ENCODE assay signal across 22 mouse cellular contexts in genomic region chr16:77152288-77152687, GRCm38 (mm10).
A peak's percentile ranks its signal among the peaks of the same experiment; 100 is the strongest.
DNase-seq lines count a peak whose midpoint lies in the region; ATAC-seq lines count a peak whose summit lies in the region.
"Had no signal": no experiment of that assay in that cellular context is flagged by ENCODE, and none has a peak within 500 bp of the region (broad histone marks: within the 10 kb centered on the region; RNA-seq: fewer than 3 reads in every experiment).

No protein-coding gene starts in this region.

- H3K27ac ChIP-seq in hindbrain, embryonic 12.5 days = no peak overlapping the region
- H3K27ac ChIP-seq: forebrain, embryonic 12.5 days; hindbrain, embryonic 13.5 days; limb, embryonic 15.5 days had no signal

- H3K9ac ChIP-seq in hindbrain, embryonic 12.5 days = no peak overlapping the region
- H3K9ac ChIP-seq: forebrain, embryonic 12.5 days; heart, embryonic 12.5 days; hindbrain, embryonic 13.5 days; limb, embryonic 15.5 days had no signal

- no peaks in the 10 kb centered on the region for H3K36me3 ChIP-seq in hindbrain, embryonic 12.5 days
- H3K36me3 ChIP-seq: forebrain, embryonic 12.5 days; G1E; heart, embryonic 12.5 days; hindbrain, embryonic 13.5 days; limb, embryonic 15.5 days had no signal

- no peak overlapping the region for H3K4me2 ChIP-seq in hindbrain, embryonic 12.5 days (replicated peaks)
- H3K4me2 ChIP-seq: forebrain, embryonic 12.5 days; heart, embryonic 12.5 days; hindbrain, embryonic 13.5 days; limb, embryonic 15.5 days had no signal

- H3K4me1 ChIP-seq in hindbrain, embryonic 12.5 days = no peaks in the 10 kb centered on the region
- H3K4me1 ChIP-seq: forebrain, embryonic 12.5 days; heart, embryonic 12.5 days; hindbrain, embryonic 13.5 days; limb, embryonic 15.5 days had no signal

- H3K27me3 ChIP-seq in hindbrain, embryonic 12.5 days = no peaks in the 10 kb centered on the region
- H3K27me3 ChIP-seq: forebrain, embryonic 12.5 days; heart, embryonic 12.5 days; hindbrain, embryonic 13.5 days; limb, embryonic 15.5 days had no signal

- no peak for ATAC-seq in hindbrain, embryonic 12.5 days (ENCODE audit: low FRiP score)
- ATAC-seq: activated CD4-positive, CD25-positive, alpha-beta regulatory T cell, adult 4 months had no signal

- intact Hi-C loops in left cerebral cortex, postnatal 36 days (cut with DNase I) = loop anchor here (10.0 kb wide), 1 partner anchor 83 kb away; no protein-coding TSS in a partner anchor

- DNase-seq in cerebellum, adult 9-11 months = peak; percentile 44
- DNase-seq in cerebellum, adult 11 months = no peak
- DNase-seq in brain, adult 2 months (ENCODE audit: low read depth, low spot score) = peak; percentile 87
- DNase-seq in layer of hippocampus, adult 9-10 months (ENCODE audit: low spot score) = peak; percentile 77
- peak; percentile 17 to 20 for DNase-seq in left cerebral cortex, postnatal 36 days (ENCODE audit: low spot score in 2 of 2)
- DNase-seq in yolk sac, embryonic 10.5 days (ENCODE audit: low spot score) = no peak
- DNase-seq in urinary bladder, postnatal 10 days (ENCODE audit: low spot score) = no peak
- DNase-seq: adrenal gland, postnatal 10 days; heart, postnatal 14 days; kidney, adult 9 months; kidney, postnatal 36 days; lung, postnatal 10 days; midbrain, embryonic 14.5 days; thymus, postnatal 36 days had no signal

- 93% methylated on average over 1 of the region's 1 CpGs for WGBS in hindbrain, embryonic 12.5 days

- H3K4me3 ChIP-seq in hindbrain, embryonic 12.5 days = no peak overlapping the region
- H3K4me3 ChIP-seq: forebrain, embryonic 12.5 days; heart, embryonic 12.5 days; hindbrain, embryonic 13.5 days; limb, embryonic 15.5 days; myocyte had no signal

- H3K9me3 ChIP-seq in hindbrain, embryonic 12.5 days (replicated peaks) = no peaks in the 10 kb centered on the region
- H3K9me3 ChIP-seq: forebrain, embryonic 12.5 days; G1E; heart, embryonic 12.5 days; hindbrain, embryonic 13.5 days; limb, embryonic 15.5 days had no signal

Comparison
In these comparisons a context has a peak if more than half of its experiments do, and no peak if none do; other contexts are left out.
1. DNase-seq: peak in cerebellum, adult 9-11 months (single experiment), brain, adult 2 months (single experiment), layer of hippocampus, adult 9-10 months (single experiment) and left cerebral cortex, postnatal 36 days (2 of 2); none in cerebellum, adult 11 months (single experiment), yolk sac, embryonic 10.5 days (single experiment) and urinary bladder, postnatal 10 days (single experiment).